Mouse (Mus musculus): ENCODE results near the gene Olfm1.

DNA sequence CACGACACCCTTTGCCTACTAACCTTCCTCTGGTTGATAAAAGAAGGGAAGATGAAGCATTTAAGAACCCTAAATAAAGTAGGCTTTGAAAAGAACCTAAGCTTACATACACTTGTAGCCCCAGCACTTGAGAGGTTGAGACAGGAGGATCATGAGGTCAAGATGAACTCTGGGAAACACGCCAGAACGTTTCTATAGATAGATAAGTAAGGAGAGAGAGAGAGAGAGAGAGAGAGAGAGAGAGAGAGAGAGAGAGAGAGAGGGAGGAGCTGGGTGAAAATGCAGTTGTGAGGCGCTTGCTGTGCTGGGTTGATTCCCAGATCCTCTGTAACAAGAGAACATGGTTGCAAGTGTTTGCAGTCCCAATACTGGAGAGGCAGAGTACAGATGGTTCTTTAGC, 46.1 kb upstream of the Olfm1 start:
- TF ChIP-seq ELF1 (IDR thresholded peaks at IDR 0.05; ENCODE audit: low read depth, low read length) (no peak), POLR2A (IDR thresholded peaks at IDR 0.05; ENCODE audit: low read depth, low read length) (no peak), CTCF (conservative IDR thresholded peaks at IDR 0.05 in 1 of 2, IDR thresholded peaks at IDR 0.05 in 1 of 2; ENCODE audit: low read depth in 2 of 2, low read length in 2 of 2) (no peak), JUN (IDR thresholded peaks at IDR 0.05; ENCODE audit: insufficient read depth, low read depth, low read length) (no peak), MYC (IDR thresholded peaks at IDR 0.05; ENCODE audit: low read depth, low read length) (no peak), POLR2AphosphoS2 (IDR thresholded peaks at IDR 0.05; ENCODE audit: low read depth, low read length) (no peak), MAZ (IDR thresholded peaks at IDR 0.05; ENCODE audit: low read depth, low read length) (no peak), RCOR1 (conservative IDR thresholded peaks at IDR 0.05; ENCODE audit: low read depth, low read length) (no peak), TCF12 (IDR thresholded peaks at IDR 0.05; ENCODE audit: low read depth, low read length) (no peak), SMC3 (IDR thresholded peaks at IDR 0.05; ENCODE audit: low read depth, low read length) (no peak), EP300 (IDR thresholded peaks at IDR 0.05; ENCODE audit: low read length) (no peak), CHD2 (IDR thresholded peaks at IDR 0.05; ENCODE audit: low read length) (no peak)
